In genomic region chr11:117239617-117240016, GRCm38 (mm10) we compare ENCODE assay signal across 16 mouse cellular contexts. TPM values are rescaled to one million over a fixed set of nuclear protein-coding genes. Genes with fewer than 3 reads are reported as not detected.
DNase-seq lines count a peak whose midpoint lies in the region; ATAC-seq lines count a peak whose summit lies in the region.
"Had no signal": no experiment of that assay in that cellular context is flagged by ENCODE, and none has a peak within 500 bp of the region (broad histone marks: within the 10 kb centered on the region; RNA-seq: fewer than 3 reads in every experiment).

No protein-coding gene starts in this region.

- ATAC-seq in limb, embryonic 15.5 days (ENCODE audit: insufficient number of reproducible peaks, low FRiP score, low TSS enrichment, low read depth) = no peak
- no peak for ATAC-seq in kidney, embryonic 14.5 days (ENCODE audit: low FRiP score, low TSS enrichment)
- no peak for ATAC-seq in forebrain, embryonic 14.5 days
- ATAC-seq: forebrain, embryonic 16.5 days; midbrain, embryonic 15.5 days had no signal

- peaks cover 45% of the 10 kb centered on the region for H3K4me1 ChIP-seq in limb, embryonic 15.5 days
- peaks cover 38% of the 10 kb centered on the region for H3K4me1 ChIP-seq in limb, embryonic 10.5 days
- peaks cover 13% of the 10 kb centered on the region for H3K4me1 ChIP-seq in kidney, embryonic 14.5 days (ENCODE audit: control insufficient read depth, insufficient read depth, low read length)
- no peaks in the 10 kb centered on the region for H3K4me1 ChIP-seq in forebrain, embryonic 14.5 days (ENCODE audit: control insufficient read depth, insufficient read depth, low read length)

- H3K4me2 ChIP-seq in limb, embryonic 15.5 days = no peak overlapping the region
- H3K4me2 ChIP-seq in kidney, embryonic 14.5 days (replicated peaks; ENCODE audit: low read depth, low read length) = no peak overlapping the region
- H3K4me2 ChIP-seq in forebrain, embryonic 14.5 days (ENCODE audit: low read length) = no peak overlapping the region
- H3K4me2 ChIP-seq: hindbrain, embryonic 12.5 days; limb, embryonic 13.5 days; liver, embryonic 15.5 days; midbrain, embryonic 15.5 days had no signal

- no peak overlapping the region for H3K9ac ChIP-seq in limb, embryonic 15.5 days
- H3K9ac ChIP-seq in kidney, embryonic 14.5 days (ENCODE audit: low read depth, low read length) = no peak overlapping the region
- H3K9ac ChIP-seq in forebrain, embryonic 14.5 days (ENCODE audit: low read length) = no peak overlapping the region
- H3K9ac ChIP-seq: hindbrain, embryonic 12.5 days; liver, embryonic 15.5 days; midbrain, embryonic 15.5 days had no signal

- H3K9me3 ChIP-seq in limb, embryonic 15.5 days = no peaks in the 10 kb centered on the region
- H3K9me3 ChIP-seq in limb, embryonic 10.5 days (replicated peaks) = no peaks in the 10 kb centered on the region
- H3K9me3 ChIP-seq in kidney, embryonic 14.5 days (ENCODE audit: control insufficient read depth, low read length) = no peaks in the 10 kb centered on the region
- H3K9me3 ChIP-seq in forebrain, embryonic 14.5 days (replicated peaks; ENCODE audit: control insufficient read depth, low read length) = no peaks in the 10 kb centered on the region
- H3K9me3 ChIP-seq: hindbrain, embryonic 12.5 days; limb, embryonic 13.5 days; liver, embryonic 15.5 days; megakaryocyte, embryonic 14.5 days; midbrain, embryonic 15.5 days had no signal

- H3K27ac ChIP-seq in limb, embryonic 15.5 days = peak overlapping the region; percentile 63; the same call in 1 of the 2 replicates
- H3K27ac ChIP-seq in limb, embryonic 10.5 days = no peak overlapping the region
- H3K27ac ChIP-seq in kidney, embryonic 14.5 days (ENCODE audit: low read depth, low read length) = no peak overlapping the region
- H3K27ac ChIP-seq in forebrain, embryonic 14.5 days (ENCODE audit: low read depth, low read length) = no peak overlapping the region
- H3K27ac ChIP-seq: hindbrain, embryonic 12.5 days; limb, embryonic 13.5 days; liver, embryonic 15.5 days; midbrain, embryonic 15.5 days had no signal

- 57% methylated on average over 6 of the region's 6 CpGs for WGBS in limb, embryonic 15.5 days
- 87% methylated on average over 6 of the region's 6 CpGs for WGBS in limb, embryonic 10.5 days
- WGBS in kidney, embryonic 14.5 days = 81% methylated on average over 6 of the region's 6 CpGs
- 84% methylated on average over 6 of the region's 6 CpGs for WGBS in forebrain, embryonic 14.5 days

- no peak for DNase-seq in limb, embryonic 10.5 days (ENCODE audit: low spot score)
- peak; percentile 84 for DNase-seq in Muller cell, postnatal 12 days (ENCODE audit: inconsistent ontology term)
- peak; percentile 70 for DNase-seq in brain, adult 2 months (ENCODE audit: low read depth, low spot score)
- no peak for DNase-seq in forebrain, embryonic 14.5 days (ENCODE audit: low spot score)
- DNase-seq in ovary, adult 18-20 months (ENCODE audit: low spot score) = no peak
- DNase-seq: cerebellum, postnatal 10 days; kidney, postnatal 14 days; lung, postnatal 10 days had no signal

- no peak overlapping the region for H3K4me3 ChIP-seq in limb, embryonic 15.5 days
- H3K4me3 ChIP-seq in limb, embryonic 10.5 days = no peak overlapping the region
- no peak overlapping the region for H3K4me3 ChIP-seq in kidney, embryonic 14.5 days (ENCODE audit: low read length)
- no peak overlapping the region for H3K4me3 ChIP-seq in forebrain, embryonic 14.5 days (ENCODE audit: low read depth, low read length)
- H3K4me3 ChIP-seq: hindbrain, embryonic 12.5 days; limb, embryonic 13.5 days; liver, embryonic 15.5 days; megakaryocyte, embryonic 14.5 days; midbrain, embryonic 15.5 days had no signal

- H3K36me3 ChIP-seq in limb, embryonic 15.5 days = 0 out of 2 replicates have a peak, but pooled peaks cover 4% of the 10 kb centered on the region
- 0 out of 2 replicates have a peak, but pooled peaks cover 3% of the 10 kb centered on the region for H3K36me3 ChIP-seq in limb, embryonic 10.5 days
- H3K36me3 ChIP-seq in kidney, embryonic 14.5 days (ENCODE audit: control insufficient read depth, insufficient read depth, low read length) = no peaks in the 10 kb centered on the region
- H3K36me3 ChIP-seq in forebrain, embryonic 14.5 days (ENCODE audit: control insufficient read depth, insufficient read depth, low read length) = no peaks in the 10 kb centered on the region
- H3K36me3 ChIP-seq: hindbrain, embryonic 12.5 days; liver, embryonic 15.5 days; midbrain, embryonic 15.5 days had no signal

- no peaks in the 10 kb centered on the region for H3K27me3 ChIP-seq in limb, embryonic 15.5 days
- no peaks in the 10 kb centered on the region for H3K27me3 ChIP-seq in limb, embryonic 10.5 days (ENCODE audit: low read depth, poor library complexity, severe bottlenecking)
- no peaks in the 10 kb centered on the region for H3K27me3 ChIP-seq in kidney, embryonic 14.5 days (ENCODE audit: control insufficient read depth, insufficient read depth, low read length)
- H3K27me3 ChIP-seq in forebrain, embryonic 14.5 days (replicated peaks; ENCODE audit: control insufficient read depth, insufficient read depth, low read length) = no peaks in the 10 kb centered on the region
- H3K27me3 ChIP-seq: hindbrain, embryonic 12.5 days; limb, embryonic 13.5 days; liver, embryonic 15.5 days; midbrain, embryonic 15.5 days had no signal

RNA-seq across cellular contexts. Expression of gene Sept9, which starts 40.2 kb away (rescaled TPM):
- polyA plus RNA-seq in limb, embryonic 15.5 days (2015; fragmentation: Nextera tagmentation; extraction: Ambion mirVana) = 135 and 139 TPM in 2 replicates
- polyA plus RNA-seq in limb, embryonic 10.5 days (2016; fragmentation: Nextera tagmentation; extraction: Ambion mirVana) = 265 and 282 TPM in 2 replicates
- 96.6 and 104 TPM in 2 replicates for polyA plus RNA-seq in kidney, embryonic 14.5 days (2014; fragmentation: Nextera tagmentation; extraction: Ambion mirVana)
- 113 and 119 TPM in 2 replicates for polyA plus RNA-seq in forebrain, embryonic 14.5 days (2014; fragmentation: Nextera tagmentation; extraction: Ambion mirVana)

Comparison
In these comparisons a context has a peak if more than half of its experiments do, and no peak if none do; other contexts are left out.
1. DNase-seq: peak in Muller cell, postnatal 12 days (single experiment) and brain, adult 2 months (single experiment); none in limb, embryonic 10.5 days (single experiment), forebrain, embryonic 14.5 days (single experiment) and ovary, adult 18-20 months (single experiment).